Mouse (Mus musculus) liver, adult (tissue): ENCODE results near the gene Btbd3.
A peak's percentile ranks its signal among the peaks of the same experiment; 100 is the strongest.

ENCODE experiments used
- GATA4 ChIP-seq: IDR thresholded peaks from 2 replicates; pipeline ENCODE4 v1.6.1; 2014; ENCODE audit warnings: mild to moderate bottlenecking, low read length; ENCODE audit not compliant: insufficient replicate concordance

Btbd3 gene

GRCm38 (mm10) chr2:138269330-138269729 is 13.0 kb downstream of the Btbd3 start:
- TF ChIP-seq GATA4: no peak

- no peak for TF ChIP-seq GATA4
These were observed 17.2 kb downstream of the Btbd3 start for GRCm38 (mm10) chr2:138273404-138274073.

- no peak for TF ChIP-seq GATA4
These were observed 17.7 kb downstream of the Btbd3 start for GRCm38 (mm10) chr2:138274086-138274485.

- TF ChIP-seq GATA4: no peak
These were observed 21.7 kb downstream of the Btbd3 start for GRCm38 (mm10) chr2:138277842-138278691.

- peak; percentile 43; the same call in 1 of the 2 replicates for TF ChIP-seq GATA4
These were observed 22.7 kb downstream of the Btbd3 start for GRCm38 (mm10) chr2:138278853-138279640.

GRCm38 (mm10) chr2:138279641-138280040 is 23.3 kb downstream of the Btbd3 start:
- no peak for TF ChIP-seq GATA4

- TF ChIP-seq GATA4: no peak
These were observed 23.9 kb downstream of the Btbd3 start for GRCm38 (mm10) chr2:138280225-138280711.

GRCm38 (mm10) chr2:138281550-138282201 is 25.3 kb downstream of the Btbd3 start:
- TF ChIP-seq GATA4: no peak

DNA sequence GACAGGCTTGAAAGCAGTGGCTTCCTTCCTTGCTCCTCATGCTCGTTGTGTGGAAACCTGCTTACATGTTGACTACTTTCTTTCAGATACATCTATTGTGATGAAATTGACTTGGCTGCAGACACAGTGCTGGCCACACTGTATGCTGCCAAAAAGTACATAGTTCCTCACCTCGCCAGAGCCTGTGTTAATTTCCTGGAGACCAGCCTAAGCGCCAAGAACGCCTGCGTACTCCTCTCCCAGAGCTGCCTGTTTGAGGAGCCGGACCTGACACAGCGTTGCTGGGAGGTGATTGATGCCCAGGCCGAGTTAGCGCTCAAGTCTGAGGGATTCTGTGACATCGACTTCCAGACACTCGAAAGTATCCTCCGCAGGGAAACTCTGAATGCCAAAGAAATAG is 27.0 kb downstream of the Btbd3 start:
- no peak for TF ChIP-seq GATA4

- no peak for TF ChIP-seq GATA4
These were observed 27.5 kb downstream of the Btbd3 start for GRCm38 (mm10) chr2:138283856-138284255.

GRCm38 (mm10) chr2:138285811-138286210 is 29.4 kb downstream of the Btbd3 start:
- no peak for TF ChIP-seq GATA4

- no peak for TF ChIP-seq GATA4
These were observed 33.8 kb downstream of the Btbd3 start for GRCm38 (mm10) chr2:138290154-138290553.

DNA sequence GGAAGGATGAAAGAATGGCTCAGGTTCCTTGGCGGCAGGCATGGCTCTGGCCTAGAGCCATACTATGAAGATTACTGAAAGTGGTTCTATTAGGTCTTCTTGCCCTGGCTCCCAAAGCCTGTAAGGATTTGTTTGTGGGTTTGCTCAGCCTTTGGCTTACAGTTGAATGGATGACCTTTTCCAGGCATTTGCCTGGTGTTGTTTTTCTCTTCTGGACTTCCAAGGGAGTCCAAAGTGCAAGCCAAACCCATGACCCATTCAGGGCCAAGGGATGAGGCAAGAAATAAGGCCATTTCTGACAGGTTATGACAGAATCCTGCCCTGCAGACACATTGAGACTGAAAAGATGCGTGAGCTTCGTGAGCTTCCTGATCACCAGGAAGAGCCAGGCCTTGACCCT is 37.9 kb downstream of the Btbd3 start:
- no peak for TF ChIP-seq GATA4

GRCm38 (mm10) chr2:138306236-138306635 is 49.9 kb downstream of the Btbd3 start:
- no peak for TF ChIP-seq GATA4

DNA sequence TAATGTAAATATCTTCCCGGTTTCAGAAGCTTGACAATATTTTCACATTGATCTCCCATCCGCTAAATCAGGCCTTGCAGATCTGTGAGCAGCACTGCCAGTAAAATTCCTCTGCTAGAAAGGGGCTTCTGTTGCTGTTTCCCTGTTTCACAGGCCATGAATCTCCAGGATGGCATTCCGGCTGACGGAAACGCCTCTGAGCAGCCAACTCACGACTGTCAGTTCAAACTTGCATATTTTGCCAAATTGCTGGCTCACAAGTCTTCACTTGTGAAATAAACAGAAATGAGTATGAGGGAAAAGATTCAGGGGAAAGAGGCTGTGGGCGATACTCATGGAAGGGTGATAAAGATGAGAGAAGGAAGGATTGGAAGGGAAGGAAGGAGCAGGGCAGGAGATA is 59.3 kb downstream of the Btbd3 start:
- no peak for TF ChIP-seq GATA4
